Mouse (Mus musculus) layer of hippocampus, postnatal 10 days (tissue): ENCODE measurements around the gene Tmem178b. TPM values are rescaled to one million over a fixed set of nuclear protein-coding genes. Genes with fewer than 3 reads are reported as not detected.
A peak's percentile ranks its signal among the peaks of the same experiment; 100 is the strongest.

Experiments used
- DNase-seq, 2 experiments: peaks; one replicate each; pipeline ENCODE4 v3.0.0; 2021; ENCODE audit warnings: low spot score in 2 of 2
- total RNA-seq, 2 experiments: library from RNA; stranded (reverse); gene quantifications; 2 replicates each; pipeline ENCODE4 v1.2.3; 2021

Tmem178b gene
- total RNA-seq, 2 experiments from 2014 or later, result 312 to 332 TPM

- no peak for DNase-seq
These were observed 367.6 kb downstream of the Tmem178b start for GRCm38 (mm10) chr6:40240671-40241070.

DNA sequence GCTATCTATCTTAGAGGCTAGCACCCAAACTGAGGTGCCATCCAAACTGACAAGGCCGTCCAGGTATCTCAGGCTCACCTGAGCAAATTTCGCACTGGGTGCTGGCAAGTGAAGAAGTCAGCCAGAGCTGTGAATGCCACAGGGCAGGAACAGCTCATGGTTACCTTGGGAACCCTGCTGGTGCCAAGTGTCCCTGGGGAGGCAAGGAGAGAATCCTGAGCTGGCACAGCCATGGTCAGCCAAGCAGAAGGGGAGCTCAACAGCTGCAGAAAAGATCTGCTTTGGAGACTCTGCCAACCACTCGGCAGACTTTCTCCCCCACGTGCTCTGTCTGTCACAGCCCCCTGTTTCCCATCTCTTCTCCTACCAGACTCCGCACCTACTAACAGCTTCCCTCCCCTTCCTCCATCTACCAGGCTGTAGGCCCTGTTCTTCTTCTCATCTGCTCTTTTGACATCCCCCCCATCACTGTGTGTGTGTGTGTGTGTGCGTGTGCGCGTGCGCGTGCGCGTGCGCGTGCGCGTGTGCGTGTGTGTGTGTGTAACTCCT lies 374.4 kb downstream of the Tmem178b start:
- DNase-seq, result peak in 1 of 2 experiments; percentile 27

- no peak for DNase-seq
These were observed 376.9 kb downstream of the Tmem178b start for GRCm38 (mm10) chr6:40249939-40250338.

DNA sequence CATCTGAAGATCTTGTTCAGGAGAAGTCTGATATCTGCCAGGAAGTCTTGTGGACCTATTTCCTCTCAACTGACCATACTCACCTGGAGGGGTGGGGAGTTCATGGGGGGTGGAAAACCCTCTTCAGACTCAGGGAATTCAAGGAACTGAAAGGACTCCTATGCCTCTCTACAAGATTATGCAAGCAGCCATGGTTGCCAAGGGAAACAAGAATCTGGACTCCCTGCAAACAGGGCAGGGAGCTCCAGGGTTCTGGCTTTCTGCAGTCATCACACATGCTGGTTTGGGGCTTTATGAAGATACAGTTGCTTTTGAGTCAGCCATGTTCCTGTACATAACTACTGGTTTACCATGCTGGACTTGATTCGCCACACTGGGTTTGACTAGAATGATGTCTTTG lies 390.6 kb downstream of the Tmem178b start:
- DNase-seq, result no peak

GRCm38 (mm10) chr6:40300707-40301106 lies 427.6 kb downstream of the Tmem178b start:
- DNase-seq, result no peak

GRCm38 (mm10) chr6:40303379-40303778 lies 430.3 kb downstream of the Tmem178b start:
- DNase-seq, result peak; percentile 78 to 82

Other genes with a start within 250 kb of the Tmem178b start
- 10 to 100 TPM; 85.5 to 88.4 TPM for gene Braf, start 147.8 kb upstream of the Tmem178b start, total RNA-seq
- gene Mrps33, start 62.3 kb upstream of the Tmem178b start, total RNA-seq, result 100 to 1,000 TPM in 1 of 2 experiments, 10 to 100 TPM in 1; 97.2 to 114 TPM